Mouse (Mus musculus) cerebellum, adult 2 months (tissue): ENCODE data around the gene Sdr9c7. TPM values are rescaled to one million over a fixed set of nuclear protein-coding genes. Genes with fewer than 3 reads are reported as not detected.

Experiments
- DNase-seq, 2 experiments: peaks; one replicate each; pipeline ENCODE4 v3.0.0; 2021
- H3K27ac ChIP-seq: fragments of 200-500 bp; 2 replicates; pipeline ENCODE4 v1.5.1; 2012; ENCODE audit warnings: low read length, control low read depth, inconsistent platforms; ENCODE audit not compliant: insufficient read depth
- H3K27me3 ChIP-seq: fragments of 200-500 bp; 2 replicates; pipeline ENCODE4 v1.6.1; 2012; ENCODE audit warnings: inconsistent platforms, mild to moderate bottlenecking, low read length, moderate library complexity; ENCODE audit not compliant: control insufficient read depth, insufficient read depth
- H3K4me1 ChIP-seq: fragments of 200-500 bp; 2 replicates; pipeline ENCODE4 v1.6.1; 2011; ENCODE audit warnings: low read length; ENCODE audit not compliant: control insufficient read depth, insufficient read depth
- H3K4me3 ChIP-seq: fragments of 200-500 bp; replicated peaks from 2 replicates; pipeline ENCODE3; 2011; ENCODE audit warnings: mild to moderate bottlenecking, low read depth, low read length, control low read depth; ENCODE audit not compliant: insufficient read depth
- CTCF ChIP-seq: fragments of 200-500 bp; IDR thresholded peaks from 2 replicates; pipeline ENCODE4 v1.5.1; 2011; ENCODE audit warnings: low read depth, mild to moderate bottlenecking, control low read depth, low read length, moderate library complexity, borderline replicate concordance; ENCODE audit not compliant: insufficient read depth
- POLR2A ChIP-seq: fragments of 200-500 bp; IDR thresholded peaks from 2 replicates; pipeline ENCODE4 v1.6.1; 2011; ENCODE audit warnings: low read length, control low read depth, borderline replicate concordance; ENCODE audit not compliant: insufficient read depth
- WGBS: fragments of 180-500 bp; shearing (Covaris S2); methylation state at CpG from one replicate; pipeline ENCODE4 v1.1.7; 2018; 5-methylcytosine and 5-hydroxymethylcytosine counted together
- polyA plus RNA-seq: library from polyadenylated mRNA; depleted of rRNA; stranded (reverse); fragments of >200 nt; gene quantifications from 2 replicates; pipeline ENCODE4 v1.2.3, GENCODE M21; 2012

Gene Sdr9c7
- polyA plus RNA-seq, 1 experiment = 0.13 TPM

GRCm38 (mm10) chr10:127917651-127918050 lies 19.3 kb downstream of the Sdr9c7 start:
- H3K27me3 ChIP-seq = no peaks in the 10 kb centered on the region
- no peaks in the 10 kb centered on the region for H3K4me1 ChIP-seq
- 91% methylated on average over 5 of the region's 5 CpGs for WGBS
- DNase-seq = no peak
- no peak overlapping the region for H3K4me3 ChIP-seq
- H3K27ac ChIP-seq = no peak overlapping the region
- TF ChIP-seq POLR2A = no peak
- TF ChIP-seq CTCF = no peak

GRCm38 (mm10) chr10:127922241-127922640 lies 23.9 kb downstream of the Sdr9c7 start:
- Histone ChIP-seq H3K4me1 (no peaks in the 10 kb centered on the region), H3K27me3 (no peaks in the 10 kb centered on the region), H3K4me3 (no peak overlapping the region), H3K27ac (no peak overlapping the region)
- 97% methylated on average over 1 of the region's 1 CpGs for WGBS
- TF ChIP-seq POLR2A (no peak), CTCF (no peak)
- no peak for DNase-seq

DNA sequence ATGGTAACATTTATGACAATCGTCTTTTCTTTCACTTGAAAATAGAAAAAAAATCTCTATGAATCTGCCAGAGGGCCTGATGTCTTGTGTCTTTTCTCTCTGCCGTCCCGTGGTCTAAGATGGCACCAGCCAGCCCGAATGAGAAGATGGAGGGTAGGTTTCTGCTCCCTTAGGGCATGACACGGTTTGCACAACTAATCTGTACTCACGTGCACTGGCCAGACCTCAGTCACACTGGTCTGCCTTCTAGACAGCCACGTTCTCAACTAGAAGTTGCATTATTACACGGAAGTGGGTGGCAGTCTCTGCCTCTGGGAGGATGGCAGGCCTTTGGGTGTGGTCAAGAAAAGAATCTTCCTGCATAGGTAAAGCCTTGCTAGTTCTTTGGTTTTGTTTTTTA lies 24.7 kb downstream of the Sdr9c7 start:
- no peak for TF ChIP-seq POLR2A
- TF ChIP-seq CTCF = no peak
- Histone ChIP-seq H3K4me1 (no peaks in the 10 kb centered on the region), H3K27me3 (no peaks in the 10 kb centered on the region), H3K4me3 (no peak overlapping the region), H3K27ac (no peak overlapping the region)
- WGBS = 92% methylated on average over 8 of the region's 8 CpGs
- DNase-seq = no peak

GRCm38 (mm10) chr10:127924597-127925378 lies 26.5 kb downstream of the Sdr9c7 start:
- Histone ChIP-seq H3K4me1 (no peaks in the 10 kb centered on the region), H3K27me3 (no peaks in the 10 kb centered on the region), H3K27ac (no peak overlapping the region), H3K4me3 (no peak overlapping the region)
- TF ChIP-seq POLR2A = no peak
- no peak for TF ChIP-seq CTCF
- WGBS = 65% methylated on average over 7 of the region's 7 CpGs
- no peak for DNase-seq

DNA sequence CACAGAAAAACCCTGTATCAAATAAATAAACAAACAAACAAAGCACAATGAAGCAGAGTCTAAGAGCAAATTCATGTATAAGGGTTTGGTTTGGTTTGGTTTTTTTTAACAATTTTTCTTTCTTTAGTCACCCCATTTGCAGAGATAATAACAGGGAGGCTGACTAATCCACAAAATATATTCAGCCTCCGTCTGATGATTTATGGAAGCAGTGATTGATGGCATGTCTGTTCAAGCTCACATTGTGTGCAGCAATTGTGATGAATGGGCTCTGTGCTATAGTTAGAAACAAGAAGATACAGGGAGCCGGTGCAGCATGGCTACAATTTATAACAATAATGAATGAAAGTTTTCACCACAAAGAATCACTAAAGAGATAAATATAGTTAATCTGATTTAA lies 29.4 kb downstream of the Sdr9c7 start:
- Histone ChIP-seq H3K27ac (no peak overlapping the region), H3K27me3 (no peaks in the 10 kb centered on the region), H3K4me1 (no peaks in the 10 kb centered on the region), H3K4me3 (no peak overlapping the region)
- 88% methylated on average over 2 of the region's 2 CpGs for WGBS
- TF ChIP-seq CTCF (no peak), POLR2A (no peak)
- no peak for DNase-seq

DNA sequence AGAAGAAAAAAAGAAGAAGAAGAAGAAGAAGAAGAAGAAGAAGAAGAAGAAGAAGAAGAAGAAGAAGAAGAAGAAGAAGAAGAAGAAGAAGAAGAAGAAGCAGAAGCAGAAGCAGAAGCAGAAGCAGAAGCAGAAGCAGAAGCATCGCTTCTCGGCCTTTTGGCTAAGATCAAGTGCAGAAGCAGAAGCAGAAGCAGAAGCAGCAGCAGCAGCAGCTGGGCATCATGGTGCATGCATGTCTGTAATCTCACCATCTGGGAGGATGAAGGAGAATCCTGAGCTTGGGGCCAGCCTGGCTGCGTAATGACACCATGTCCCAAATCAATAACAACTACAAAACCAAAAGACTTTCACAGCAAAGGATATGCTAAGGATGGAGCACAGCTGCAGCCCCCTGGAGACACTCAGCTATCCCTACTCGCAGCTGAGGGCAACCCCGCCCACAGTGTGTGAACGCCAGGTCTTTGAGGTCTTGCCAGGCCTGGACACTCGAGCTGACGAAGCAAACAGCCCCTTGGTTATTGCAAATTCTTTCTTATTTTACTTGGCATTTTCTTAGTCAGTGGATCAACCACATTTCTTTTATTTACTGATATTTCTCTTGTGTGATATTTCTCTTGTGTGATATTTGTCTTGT lies 34.1 kb downstream of the Sdr9c7 start:
- no peak overlapping the region for H3K4me3 ChIP-seq
- no peak overlapping the region for H3K27ac ChIP-seq
- no peaks in the 10 kb centered on the region for H3K27me3 ChIP-seq
- TF ChIP-seq POLR2A (no peak), CTCF (no peak)
- no peaks in the 10 kb centered on the region for H3K4me1 ChIP-seq
- DNase-seq = no peak
- 47% methylated on average over 8 of the region's 8 CpGs for WGBS

DNA sequence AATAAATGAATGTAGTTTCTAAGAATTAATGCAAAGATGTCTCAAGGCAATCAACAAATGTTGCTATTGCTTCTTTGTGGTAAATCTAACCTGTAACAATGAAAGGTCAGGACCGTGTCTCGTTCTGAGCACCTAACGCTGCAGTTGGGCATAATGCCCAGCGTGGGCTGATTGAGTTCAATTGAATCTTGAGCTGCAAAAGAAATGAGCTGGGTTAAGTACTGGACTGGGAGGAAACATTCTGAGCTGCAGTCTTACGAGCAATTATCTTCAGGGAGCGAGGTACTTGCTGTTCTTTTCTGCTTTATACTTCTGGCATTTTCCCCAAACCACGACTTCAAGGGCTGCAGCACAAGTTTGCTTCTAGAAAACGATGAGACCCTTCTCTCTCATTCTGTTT lies 38.0 kb downstream of the Sdr9c7 start:
- Histone ChIP-seq H3K27ac (no peak overlapping the region), H3K4me1 (no peaks in the 10 kb centered on the region), H3K27me3 (no peaks in the 10 kb centered on the region), H3K4me3 (no peak overlapping the region)
- TF ChIP-seq CTCF (no peak), POLR2A (no peak)
- DNase-seq = no peak
- 69% methylated on average over 8 of the region's 8 CpGs for WGBS

GRCm38 (mm10) chr10:127936747-127937409 lies 38.6 kb downstream of the Sdr9c7 start:
- WGBS = 83% methylated on average over 19 of the region's 19 CpGs
- H3K4me1 ChIP-seq = no peaks in the 10 kb centered on the region
- TF ChIP-seq CTCF (no peak), POLR2A (no peak)
- H3K27ac ChIP-seq = no peak overlapping the region
- DNase-seq = no peak
- H3K4me3 ChIP-seq = no peak overlapping the region
- H3K27me3 ChIP-seq = no peaks in the 10 kb centered on the region
